Mouse (Mus musculus) yolk sac, embryonic 10.5 days (tissue): Measurements from ENCODE around the gene Foxc1.

ENCODE experiments used
- DNase-seq: peaks from one replicate; pipeline ENCODE4 v3.0.0-alpha.2; 2017; ENCODE audit warnings: low spot score

The Foxc1 gene

GRCm38 (mm10) chr13:31849258-31849971 is 43.0 kb downstream of the Foxc1 start:
- no peak for DNase-seq

- no peak for DNase-seq
Observed at GRCm38 (mm10) chr13:31853564-31853963, 47.1 kb downstream of the Foxc1 start.

GRCm38 (mm10) chr13:31854000-31854399 is 47.6 kb downstream of the Foxc1 start:
- no peak for DNase-seq

GRCm38 (mm10) chr13:31860200-31860599 is 53.8 kb downstream of the Foxc1 start:
- DNase-seq, result no peak
